Mouse (Mus musculus): ENCODE results near the gene Slc26a3.

Slc26a3 gene

DNA sequence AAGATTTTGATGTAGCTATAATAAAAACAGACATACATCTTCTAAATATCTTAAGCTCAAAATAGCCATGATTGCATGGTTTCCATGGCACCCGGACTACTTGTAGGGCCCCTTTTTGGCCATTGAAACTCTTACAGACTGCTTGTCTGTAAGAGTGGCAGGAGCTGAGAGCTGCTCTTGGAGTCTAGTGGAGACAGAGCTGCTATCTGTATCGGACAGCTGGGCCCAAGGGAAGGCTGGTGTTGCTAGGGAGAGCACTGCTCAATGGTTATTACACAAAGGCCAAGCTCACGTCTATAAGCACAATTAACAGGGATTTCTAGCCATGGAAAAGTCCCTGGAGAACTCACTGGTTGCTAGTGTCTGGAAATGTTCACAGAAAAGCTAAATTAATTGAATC lies 130.7 kb downstream of the Slc26a3 start:
- DNase-seq: no peak
